Mouse (Mus musculus) adrenal gland, adult 8-10 months (tissue): ENCODE data around the gene Ift43. TPM values are rescaled to one million over a fixed set of nuclear protein-coding genes. Genes with fewer than 3 reads are reported as not detected.

Experiments used
- DNase-seq: peaks from one replicate; pipeline ENCODE4 v3.0.0; 2022
- total RNA-seq, 4 experiments: library from RNA; stranded (reverse); gene quantifications; 2 replicates each; pipeline ENCODE4 v1.2.4; 2022

Ift43 gene
- total RNA-seq, 4 experiments from 2014 or later = 27.3 to 37.7 (median 31.4) TPM

DNA sequence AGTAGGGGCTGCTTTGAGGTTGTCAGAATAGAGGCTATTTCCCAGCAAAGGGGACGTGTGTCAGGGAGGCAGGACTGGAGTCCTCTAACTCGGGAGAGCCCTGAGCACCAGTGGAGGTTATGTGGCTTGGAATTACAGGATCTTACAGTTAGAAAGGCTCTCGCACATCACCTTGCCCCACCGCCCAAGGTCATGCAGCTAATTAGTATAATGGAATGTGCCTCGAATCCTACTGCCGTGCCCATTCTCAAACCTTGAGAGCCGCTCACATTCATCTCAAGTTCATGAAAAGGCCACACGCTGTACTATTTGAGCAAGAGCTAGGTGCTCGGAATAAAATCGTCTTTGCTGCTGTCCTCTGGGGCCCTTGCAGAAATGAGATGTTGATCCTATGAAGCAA is 47.4 kb downstream of the Ift43 start:
- DNase-seq = no peak

DNA sequence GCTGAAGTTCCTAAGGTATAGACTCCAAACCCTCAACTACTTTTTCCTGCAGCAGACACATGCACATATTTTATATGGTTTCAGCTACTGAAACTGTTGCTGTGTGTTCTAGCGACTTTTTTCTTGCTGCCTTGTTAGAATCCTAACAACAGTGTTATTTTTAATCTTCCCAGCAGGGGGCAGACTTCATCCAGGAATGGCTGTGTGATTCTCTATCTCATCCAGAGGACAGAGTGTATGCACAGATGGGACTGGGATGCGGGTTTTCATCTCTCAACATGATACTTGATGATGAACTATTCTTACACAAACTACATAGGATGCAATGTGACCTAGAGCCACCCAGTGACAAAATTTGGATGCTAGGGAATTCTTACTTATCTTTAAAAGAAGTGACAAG is 50.5 kb downstream of the Ift43 start:
- no peak for DNase-seq

DNA sequence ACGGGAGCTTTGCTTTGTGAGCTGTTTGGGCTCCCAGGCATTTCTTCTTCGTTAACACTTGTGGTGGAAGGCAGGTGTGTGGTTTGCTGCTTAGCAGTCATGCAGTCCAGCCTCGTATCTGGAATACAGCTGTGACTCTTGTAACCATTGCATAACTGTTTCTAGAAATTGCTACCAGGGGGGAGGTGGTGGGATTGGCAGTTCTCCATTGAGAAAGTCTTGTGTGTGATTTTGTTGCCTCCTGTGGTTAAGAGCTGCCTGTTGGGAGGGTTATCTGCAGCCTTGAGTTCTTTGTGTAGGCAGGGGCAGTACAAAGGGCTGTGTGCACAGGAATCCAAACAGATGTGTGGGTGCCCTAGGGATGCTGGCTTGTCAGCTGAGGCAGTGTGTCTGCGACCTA is 53.4 kb downstream of the Ift43 start:
- DNase-seq = no peak

DNA sequence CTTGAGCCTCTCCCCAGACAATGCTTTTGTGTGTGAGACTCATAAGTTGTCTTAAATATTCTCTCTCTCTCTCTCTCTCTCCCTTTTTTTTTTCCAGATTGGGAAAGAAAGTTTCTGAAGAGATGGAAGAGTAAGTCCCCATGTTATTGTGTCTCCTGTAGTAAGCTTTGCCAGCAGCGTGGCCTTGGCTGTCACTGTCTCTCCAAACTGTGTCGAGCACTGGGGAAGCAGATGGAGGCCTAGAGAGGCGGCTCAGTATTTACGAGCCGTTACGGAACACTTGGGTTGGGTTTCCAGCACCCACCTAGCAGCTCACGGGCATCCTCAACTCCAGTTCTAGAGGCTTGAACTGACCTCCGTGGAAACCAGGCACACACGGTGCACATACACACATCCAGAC is 56.4 kb downstream of the Ift43 start:
- DNase-seq = peak; percentile 9

DNA sequence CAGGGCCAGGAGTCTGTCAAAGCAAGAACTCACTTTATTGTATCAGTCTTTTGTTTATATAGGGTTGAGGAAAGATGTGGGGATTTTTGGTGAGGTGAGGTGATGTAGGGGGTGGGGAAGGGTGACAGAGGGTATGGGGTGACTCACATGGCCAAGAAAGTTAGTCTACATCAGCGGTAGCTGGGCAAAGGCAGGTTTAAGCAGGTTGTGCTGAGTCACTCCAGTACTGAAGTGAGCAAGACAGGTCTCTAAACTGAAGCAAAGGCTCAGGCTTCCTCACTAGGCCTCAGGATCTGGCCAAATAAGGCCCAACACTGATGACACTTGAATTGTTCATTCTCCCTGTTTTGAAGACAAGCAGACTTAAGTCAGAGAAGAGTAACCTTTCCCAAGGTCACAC is 60.0 kb downstream of the Ift43 start:
- DNase-seq = no peak

DNA sequence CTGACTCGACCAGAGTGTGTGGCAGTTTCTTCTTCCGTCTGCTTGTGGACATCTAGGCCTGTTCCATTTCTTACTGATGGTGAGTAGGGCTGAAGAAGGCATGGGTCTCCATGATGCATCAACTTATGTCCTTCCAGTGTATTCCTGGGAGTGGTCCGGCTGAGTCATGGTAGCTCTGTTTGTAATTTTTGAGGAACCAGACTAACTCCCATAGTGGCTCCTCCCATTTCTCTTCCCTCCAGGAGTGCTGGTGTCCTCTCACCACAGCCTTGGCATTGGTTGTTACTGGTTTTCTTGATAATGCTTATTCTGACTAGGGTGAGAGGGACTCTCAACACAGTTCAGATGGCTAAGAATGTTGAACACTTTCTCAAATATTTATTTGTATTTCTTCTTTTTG is 63.9 kb downstream of the Ift43 start:
- DNase-seq = no peak

DNA sequence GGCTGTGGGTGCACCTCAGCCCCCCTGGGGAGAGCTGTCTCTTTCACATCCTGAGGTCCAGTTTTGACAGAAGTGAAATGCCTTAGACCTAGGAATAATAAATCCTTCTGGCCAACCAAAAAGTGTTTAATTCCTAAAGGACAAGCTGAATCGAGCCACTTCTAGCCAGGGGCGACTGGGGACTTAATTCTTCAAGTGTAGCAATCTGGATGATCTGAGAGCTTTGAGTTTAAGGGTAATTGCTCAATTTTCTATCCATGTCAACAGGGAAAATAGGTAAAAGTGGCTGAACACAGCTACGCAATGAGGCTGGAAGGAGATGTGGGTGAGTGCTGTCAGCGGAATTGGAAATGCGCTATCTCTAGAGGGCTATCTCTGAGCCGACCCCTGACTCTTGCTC is 65.9 kb downstream of the Ift43 start:
- no peak for DNase-seq

DNA sequence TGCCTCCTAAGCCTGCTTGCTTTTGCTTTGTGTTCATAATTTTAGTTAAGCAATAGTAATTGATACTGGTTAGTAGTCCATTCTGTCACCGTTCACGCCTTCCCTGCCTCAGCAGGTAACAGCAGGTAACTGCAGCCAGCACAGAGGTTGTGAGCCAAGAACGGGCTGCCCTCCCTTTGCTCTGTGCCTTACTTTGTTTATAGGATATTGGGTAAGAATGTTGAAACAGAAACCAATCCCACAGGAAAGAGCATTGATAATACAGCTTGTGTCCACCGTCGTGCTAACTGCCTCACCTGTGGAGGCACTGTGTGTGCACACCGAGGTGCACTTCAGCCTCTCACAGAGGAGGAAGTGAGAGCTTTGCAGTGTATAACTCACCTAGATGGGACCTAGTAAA is 66.7 kb downstream of the Ift43 start:
- no peak for DNase-seq

DNA sequence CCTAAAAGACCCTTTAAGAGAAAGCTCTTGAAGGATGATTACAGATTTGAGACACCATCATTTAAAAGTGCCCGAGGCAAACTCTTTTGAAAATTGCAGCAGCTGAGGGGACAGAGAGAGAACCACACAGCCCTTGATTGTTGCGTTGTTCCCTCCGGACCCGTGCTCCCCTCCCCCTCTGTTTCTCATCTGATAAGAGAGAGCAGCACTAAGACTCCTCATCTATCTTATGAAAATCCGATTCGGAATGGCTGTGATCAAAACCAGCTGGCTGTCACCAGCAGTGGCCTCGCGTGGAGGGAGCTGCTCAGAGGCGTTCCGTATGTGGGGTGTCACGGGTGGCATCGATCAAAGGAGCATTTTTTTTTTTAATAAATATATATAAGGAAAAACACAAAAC is 69.6 kb downstream of the Ift43 start:
- no peak for DNase-seq

DNA sequence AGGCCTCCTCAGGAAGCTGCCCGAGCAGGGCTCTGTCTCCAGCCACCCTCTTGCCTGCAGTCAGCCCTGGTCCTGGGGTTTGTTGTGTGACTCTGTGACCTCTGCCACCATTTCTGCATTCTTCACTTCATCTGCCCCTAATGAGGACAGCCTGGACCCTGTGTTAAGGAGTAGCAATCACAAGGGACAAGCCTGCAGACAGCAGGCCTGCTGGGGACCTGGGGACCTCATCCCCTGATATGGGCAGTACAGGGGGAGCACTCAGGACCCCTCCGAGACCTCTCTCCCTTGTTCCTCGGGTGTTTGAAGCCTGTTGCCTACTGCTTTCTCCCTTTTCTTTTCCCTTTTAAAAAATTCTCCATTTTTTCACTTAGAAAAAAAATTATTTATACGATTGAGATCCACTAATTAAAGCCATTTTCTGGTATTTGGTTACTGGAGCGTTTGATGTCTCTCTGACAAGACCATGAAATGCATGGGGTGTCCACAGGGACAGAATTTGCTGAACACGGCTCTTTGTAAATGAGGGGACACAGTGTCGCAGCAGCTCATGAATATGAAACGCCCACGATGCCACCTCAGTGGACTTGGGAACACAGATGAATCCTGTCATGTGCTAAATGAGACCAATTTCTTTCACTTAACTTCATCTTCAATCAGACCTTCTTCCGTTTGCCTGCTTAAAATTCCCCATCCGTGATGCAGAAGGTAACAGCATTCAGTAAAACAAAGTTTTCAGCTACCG is 71.0 kb downstream of the Ift43 start:
- no peak for DNase-seq

DNA sequence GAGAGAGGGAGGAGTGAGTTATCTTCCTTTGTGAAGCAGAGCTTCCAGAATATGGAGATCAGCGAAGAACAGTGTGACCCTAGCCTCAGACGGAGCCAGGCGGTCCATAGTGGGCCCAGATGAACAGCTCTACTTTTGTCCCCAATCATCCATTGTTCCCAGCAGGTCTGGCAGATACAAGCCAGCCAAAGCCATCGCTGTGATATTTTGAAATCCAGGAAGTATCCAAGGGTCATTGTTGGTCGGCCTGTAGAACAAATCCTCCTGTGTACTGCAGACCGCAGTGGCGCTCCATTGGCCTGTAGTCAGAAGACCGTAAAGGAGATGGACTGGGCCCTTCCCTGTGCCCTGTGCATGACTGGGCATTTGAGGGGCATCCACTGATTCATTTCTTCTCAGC is 72.8 kb downstream of the Ift43 start:
- no peak for DNase-seq

DNA sequence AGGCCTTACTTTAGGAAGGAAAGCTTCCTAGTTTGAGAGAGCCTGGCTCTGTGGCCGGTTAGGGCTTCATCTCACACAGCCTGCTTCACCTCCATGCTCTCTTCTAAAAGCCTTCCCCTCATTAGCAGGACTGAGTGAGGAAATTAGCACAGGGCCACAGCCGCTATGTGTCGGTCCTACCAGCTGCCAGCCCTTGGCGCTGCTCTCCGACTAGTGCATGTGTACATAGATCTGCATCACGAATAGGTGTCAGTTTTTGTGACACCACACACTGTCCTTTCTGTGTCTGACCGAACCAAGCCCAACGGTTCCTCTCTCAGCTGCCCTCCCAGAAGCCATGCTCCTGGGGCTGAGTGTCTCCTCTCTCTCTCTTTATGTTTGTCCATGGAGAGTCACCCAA is 74.8 kb downstream of the Ift43 start:
- DNase-seq = no peak

DNA sequence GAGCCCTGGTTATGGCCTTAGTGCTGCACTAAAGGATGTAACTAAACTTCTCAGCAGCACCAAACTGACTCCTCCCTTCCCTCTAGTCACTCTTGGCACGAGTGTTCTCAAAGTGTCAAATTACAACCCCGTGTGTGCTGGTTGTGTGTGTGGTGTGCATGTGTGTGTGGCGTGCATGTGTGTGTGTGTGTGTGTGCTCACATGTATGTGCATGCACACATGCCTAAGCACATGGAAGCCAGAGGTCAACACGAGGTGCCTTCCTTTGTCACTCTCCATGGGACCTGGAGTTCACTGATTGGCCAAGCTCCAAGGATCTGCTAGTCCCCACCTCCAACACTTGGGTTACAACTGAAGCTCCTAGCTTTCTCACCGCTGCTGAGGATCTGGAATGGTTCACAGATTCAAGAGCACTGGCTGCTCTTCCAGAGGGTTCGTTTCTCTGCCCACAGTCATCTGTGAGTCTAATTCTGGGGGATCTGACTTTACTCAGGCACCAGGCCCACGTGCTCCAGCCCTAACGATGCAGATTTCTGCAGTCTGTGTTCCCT is 75.6 kb downstream of the Ift43 start:
- no peak for DNase-seq

DNA sequence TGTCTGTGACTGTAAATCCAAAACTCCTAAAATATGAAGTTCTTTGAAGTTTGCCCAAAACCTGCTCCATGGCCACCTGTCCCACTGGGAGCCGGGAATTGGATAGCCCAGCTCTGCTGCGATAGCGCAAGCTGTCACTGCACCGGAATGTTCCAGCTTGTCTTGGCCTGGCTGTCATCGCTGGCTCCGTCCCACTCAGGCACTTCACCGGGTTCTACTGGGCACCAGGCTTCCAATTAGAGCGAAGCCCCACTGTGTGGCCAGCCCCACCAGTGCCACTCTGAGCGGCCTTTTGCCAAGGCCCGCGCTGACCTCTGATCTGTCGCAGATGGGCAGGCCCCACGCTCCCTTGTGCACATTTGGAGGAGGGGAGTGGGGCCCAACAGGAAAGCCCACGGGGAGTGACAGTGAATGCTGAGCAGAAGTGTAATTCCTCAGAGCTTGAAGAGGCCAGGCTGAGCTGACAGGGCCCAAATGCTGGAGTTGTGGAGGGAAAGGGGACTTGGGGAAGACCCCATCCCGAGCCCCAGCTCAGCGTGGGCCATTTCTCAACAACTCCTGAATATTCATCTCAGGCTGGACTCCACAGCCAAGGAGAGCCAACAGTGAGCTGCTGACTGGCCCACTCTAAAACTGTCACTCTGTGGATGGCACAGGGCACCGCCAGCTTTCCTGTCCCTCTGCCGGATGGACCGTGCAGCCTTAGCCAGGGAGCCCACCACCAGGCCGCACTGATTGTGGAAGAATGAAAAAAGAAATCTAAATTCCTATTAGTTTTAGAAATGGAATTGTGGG is 76.5 kb downstream of the Ift43 start:
- DNase-seq = no peak

DNA sequence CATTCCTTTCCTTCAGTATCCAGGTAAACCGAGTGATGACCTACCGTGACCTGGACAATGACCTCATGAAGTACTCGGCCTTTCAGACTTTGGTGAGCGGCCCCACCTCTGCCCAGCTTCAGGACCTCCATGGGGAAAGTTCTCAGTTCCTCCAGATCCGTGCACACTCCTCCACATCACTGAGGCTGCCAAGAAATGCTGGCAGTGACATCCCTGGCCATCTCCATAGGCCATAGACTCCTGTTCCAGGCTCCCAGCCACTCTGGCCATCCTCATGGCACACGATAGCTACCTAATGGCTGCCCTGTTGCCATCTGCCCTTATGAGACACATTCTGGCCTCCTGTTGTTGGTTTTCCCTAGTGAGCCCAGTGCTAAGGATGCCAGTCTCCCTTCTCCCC is 79.1 kb downstream of the Ift43 start:
- no peak for DNase-seq

DNA sequence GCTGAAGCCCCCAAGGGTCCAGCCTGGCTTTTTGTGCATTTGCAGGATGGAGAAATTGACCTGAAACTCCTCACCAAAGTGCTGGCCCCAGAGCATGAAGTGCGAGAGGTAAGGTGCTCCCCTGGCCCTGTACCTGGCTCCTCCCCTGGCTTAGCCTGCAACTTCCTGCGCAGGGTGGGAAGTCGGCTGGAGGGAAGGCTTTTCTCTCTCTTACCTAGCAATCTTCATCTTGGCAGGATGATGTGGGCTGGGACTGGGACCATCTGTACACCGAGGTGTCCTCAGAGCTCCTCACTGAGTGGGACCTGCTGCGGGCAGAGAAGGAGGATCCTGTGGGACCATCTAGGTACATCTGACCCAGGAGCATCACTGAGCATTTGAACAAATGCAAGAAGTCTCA is 79.6 kb downstream of the Ift43 start:
- no peak for DNase-seq

DNA sequence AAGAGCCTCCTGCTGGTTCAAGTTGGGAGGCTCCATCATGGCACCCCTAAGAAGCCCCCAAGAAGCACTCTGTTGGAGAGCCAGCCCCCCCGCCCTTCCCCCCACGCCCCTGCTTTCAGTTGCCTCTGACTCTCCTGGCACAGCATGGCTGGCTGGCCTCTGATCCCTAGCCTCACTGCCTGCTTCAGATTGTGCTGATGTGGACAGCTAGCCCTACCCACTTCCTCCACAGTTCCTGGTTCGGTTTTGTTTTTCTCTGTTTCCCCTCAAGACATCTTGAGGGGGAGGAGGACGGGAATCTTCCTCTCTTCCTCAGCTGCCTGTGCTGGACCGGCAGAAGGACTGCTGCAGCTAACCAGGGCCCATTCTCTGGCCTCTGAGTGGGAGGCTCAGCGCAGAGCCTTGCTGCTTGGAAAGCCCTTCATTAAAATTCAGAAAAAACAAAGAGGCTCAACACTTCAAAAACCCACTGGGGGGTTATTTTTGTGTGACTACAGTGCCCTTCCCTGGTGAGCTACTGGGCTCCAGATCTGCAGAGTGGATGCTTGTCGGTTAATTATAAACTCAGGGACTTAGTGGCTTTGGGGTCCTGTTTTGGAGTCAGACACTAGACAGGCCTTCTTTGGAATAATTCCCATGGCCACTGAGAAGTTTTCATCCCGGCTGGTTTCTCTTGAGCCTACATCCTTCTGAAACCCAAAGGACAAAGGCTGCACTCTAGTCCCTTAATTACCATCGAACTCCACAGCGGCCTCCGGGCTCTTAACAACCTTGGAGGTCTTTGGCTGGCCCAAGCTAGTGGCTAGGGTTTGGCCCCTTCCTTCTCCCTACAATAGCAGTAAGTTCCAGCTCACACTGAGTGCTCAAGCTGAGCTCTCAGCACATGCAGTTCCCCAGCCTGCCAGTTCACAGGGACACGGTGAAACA is 80.8 kb downstream of the Ift43 start:
- no peak for DNase-seq

DNA sequence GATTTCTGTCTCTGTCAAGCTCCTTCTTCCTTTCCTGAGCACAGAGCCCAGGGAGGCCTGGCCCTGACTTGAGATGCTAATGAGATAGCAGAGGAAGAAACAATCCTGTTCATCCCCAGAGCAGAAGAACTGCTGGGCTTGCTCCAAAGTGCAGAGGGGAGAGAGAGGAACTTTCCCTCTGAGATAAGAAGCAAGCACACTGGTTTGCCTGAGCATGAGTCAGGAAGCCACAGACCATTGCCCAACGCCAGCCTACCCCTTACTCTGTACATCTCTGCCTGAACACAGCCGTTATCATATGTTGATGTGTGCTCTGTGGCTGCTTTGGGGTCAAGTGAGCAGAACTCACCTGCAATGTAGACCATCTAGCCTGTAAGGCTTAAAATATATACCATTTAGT is 83.9 kb downstream of the Ift43 start:
- DNase-seq = no peak

DNA sequence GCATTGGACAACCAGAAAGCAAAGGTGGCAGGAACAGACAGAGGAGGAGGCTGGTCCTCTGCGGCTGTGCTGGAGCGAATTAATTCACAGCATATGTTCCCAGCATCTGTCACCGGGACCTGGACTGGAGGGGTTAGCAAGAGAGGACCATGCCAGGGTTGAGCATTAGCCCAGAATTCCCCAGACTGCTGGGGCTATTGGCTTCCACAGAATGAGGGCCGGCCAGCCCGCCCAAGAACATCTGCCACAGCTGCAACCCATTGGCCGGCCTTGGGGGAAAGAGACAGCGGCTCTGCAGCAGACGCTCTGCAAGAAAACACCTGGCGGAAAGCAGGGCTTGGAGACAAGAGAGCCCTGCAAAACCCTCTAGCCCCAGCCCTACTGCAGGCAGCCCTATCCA is 84.7 kb downstream of the Ift43 start:
- no peak for DNase-seq

DNA sequence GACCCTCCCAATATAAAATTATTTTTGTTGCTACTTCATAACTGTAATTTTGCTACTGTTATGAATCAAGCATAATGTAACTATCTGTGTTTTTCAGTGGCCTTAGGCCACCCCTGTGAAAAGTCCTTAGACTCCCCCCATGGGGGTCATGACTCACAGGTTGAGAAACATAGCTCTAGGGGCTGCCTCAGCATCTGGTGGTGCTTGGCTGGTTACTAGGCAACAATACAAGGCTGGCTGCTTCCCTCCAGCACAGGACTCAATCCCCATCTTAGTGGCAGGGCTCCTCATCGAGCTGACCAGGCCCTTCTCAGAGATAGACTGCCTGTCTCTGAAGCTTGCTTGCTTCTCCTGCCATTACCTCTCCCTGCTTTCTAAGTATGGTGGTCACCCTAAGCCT is 86.4 kb downstream of the Ift43 start:
- DNase-seq = no peak

DNA sequence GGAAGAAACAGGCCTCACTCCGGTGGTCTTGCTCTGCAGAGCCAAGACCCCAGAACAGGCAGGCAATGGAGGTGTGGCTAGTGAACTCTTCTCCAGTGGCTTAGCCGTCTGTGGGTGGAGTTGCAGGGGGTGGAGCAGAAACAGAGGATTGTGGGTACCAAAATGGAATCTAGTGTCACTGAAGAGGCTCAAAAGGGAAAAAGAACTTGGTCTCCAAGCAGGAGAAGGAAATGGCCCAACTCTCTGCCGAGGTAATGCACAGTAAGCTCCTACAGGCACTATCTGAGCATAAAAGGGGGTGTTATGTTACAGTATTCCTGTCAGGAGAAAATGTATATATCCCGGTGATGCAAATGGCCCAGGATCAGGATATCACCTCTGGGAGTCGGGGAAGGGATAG is 86.9 kb downstream of the Ift43 start:
- DNase-seq = no peak

DNA sequence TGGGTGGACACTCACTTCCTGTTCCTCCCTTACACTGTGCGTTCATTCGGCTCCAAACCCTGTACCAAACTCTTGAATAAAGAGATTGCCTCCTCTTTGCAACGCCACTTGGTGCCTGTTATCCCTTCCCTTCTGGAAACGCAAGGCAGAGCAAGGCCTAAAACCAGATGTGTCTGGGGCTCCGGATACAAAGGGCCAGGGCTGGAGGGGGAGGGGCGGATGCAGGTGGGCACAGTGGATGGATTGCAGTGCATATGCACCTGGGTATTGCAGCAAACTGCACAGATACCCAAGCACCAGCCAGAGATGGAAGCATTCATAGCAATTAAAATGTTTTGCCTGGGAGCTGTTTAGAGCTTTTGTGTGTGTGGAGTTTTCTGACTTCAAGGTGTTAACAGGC is 91.0 kb downstream of the Ift43 start:
- no peak for DNase-seq

DNA sequence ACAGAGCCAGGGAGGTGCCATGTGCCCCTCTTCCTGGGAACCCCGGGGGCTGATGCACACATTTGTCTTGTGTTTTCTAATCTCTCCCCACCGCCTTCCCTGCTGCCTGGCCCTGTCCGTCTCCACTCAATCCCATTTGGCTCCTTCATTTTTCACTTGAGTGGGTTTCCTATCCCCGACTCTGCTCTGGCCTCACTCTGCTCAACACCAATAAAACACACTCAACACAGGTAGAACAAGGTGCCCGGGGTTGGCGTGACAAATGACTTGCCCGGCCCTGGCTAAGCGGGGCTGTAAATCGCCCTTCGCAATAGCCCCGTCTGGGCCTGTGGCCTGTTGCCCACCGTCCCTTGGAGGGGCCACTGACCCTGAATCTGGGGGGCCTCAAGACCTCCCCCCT is 92.0 kb downstream of the Ift43 start:
- no peak for DNase-seq
